Mouse (Mus musculus) cerebellum, postnatal 4 days (tissue): ENCODE results near the gene Napepld.
"Not testable (repeated sequence)": the region's sequence is repeated elsewhere in the genome, so short reads cannot be mapped to it uniquely, and the experiment has no call there.

ENCODE experiments used
- DNase-seq, 2 experiments: peaks; one replicate each; pipeline ENCODE4 v3.0.0; 2022; ENCODE audit warnings: low spot score in 2 of 2, mixed read lengths in 1 of 2

Napepld gene

GRCm38 (mm10) chr5:21701351-21702008, at the start of gene Napepld:
Gene Napepld, minus strand, starts transcription at chr5:21701396.
- DNase-seq: peak; percentile 93 to 97

GRCm38 (mm10) chr5:21745966-21746365, 44.8 kb upstream of the Napepld start:
- DNase-seq: no peak

- DNase-seq: no peak
Observed at GRCm38 (mm10) chr5:21744651-21745050, 43.5 kb upstream of the Napepld start.

- no peak for DNase-seq
Observed at GRCm38 (mm10) chr5:21743606-21744005, 42.4 kb upstream of the Napepld start.

- DNase-seq: no peak
Observed at GRCm38 (mm10) chr5:21739881-21740280, 38.7 kb upstream of the Napepld start.

GRCm38 (mm10) chr5:21739120-21739519, 37.9 kb upstream of the Napepld start:
- DNase-seq: no peak

GRCm38 (mm10) chr5:21737620-21738019, 36.4 kb upstream of the Napepld start:
- no peak for DNase-seq

GRCm38 (mm10) chr5:21736956-21737585, 35.9 kb upstream of the Napepld start, which contains the start of gene Pmpcb:
Gene Pmpcb, plus strand, starts transcription at chr5:21737141.
- DNase-seq: peak; percentile 82 to 92

GRCm38 (mm10) chr5:21736046-21736445, 34.9 kb upstream of the Napepld start:
- DNase-seq: no peak

- peak in 1 of 2 experiments; percentile 48 for DNase-seq
Observed at GRCm38 (mm10) chr5:21735584-21735983, 34.4 kb upstream of the Napepld start.

GRCm38 (mm10) chr5:21735100-21735499, 33.9 kb upstream of the Napepld start:
- DNase-seq: no peak

GRCm38 (mm10) chr5:21732930-21733329, 31.7 kb upstream of the Napepld start:
- DNase-seq: peak in 1 of 2 experiments; percentile 69

GRCm38 (mm10) chr5:21732177-21732911, 31.1 kb upstream of the Napepld start:
- no peak for DNase-seq

- no peak for DNase-seq
Observed at GRCm38 (mm10) chr5:21729107-21729506, 27.9 kb upstream of the Napepld start.

- no peak for DNase-seq
Observed at GRCm38 (mm10) chr5:21724872-21725271, 23.7 kb upstream of the Napepld start.

- no peak for DNase-seq
Observed at GRCm38 (mm10) chr5:21724427-21724826, 23.2 kb upstream of the Napepld start.

- no peak for DNase-seq
Observed at GRCm38 (mm10) chr5:21719209-21719608, 18.0 kb upstream of the Napepld start.

GRCm38 (mm10) chr5:21718546-21718945, 17.4 kb upstream of the Napepld start:
- DNase-seq: no peak

- DNase-seq: no peak
Observed at GRCm38 (mm10) chr5:21717165-21717715, 16.0 kb upstream of the Napepld start.

- no peak for DNase-seq
Observed at GRCm38 (mm10) chr5:21714447-21714846, 13.3 kb upstream of the Napepld start.

GRCm38 (mm10) chr5:21712127-21712715, 11.0 kb upstream of the Napepld start:
- DNase-seq: no peak

GRCm38 (mm10) chr5:21708011-21708410, 6.8 kb upstream of the Napepld start:
- DNase-seq: not testable (repeated sequence)
